Mouse (Mus musculus) heart, embryonic 14.5 days (tissue): ENCODE data around the gene Mettl5. TPM values are rescaled to one million over a fixed set of nuclear protein-coding genes. Genes with fewer than 3 reads are reported as not detected.

Experiments
- ATAC-seq: fragments of 200-750 bp; cut with Nextera tagmentation; 2 replicates; pipeline ENCODE4 v1.8.0; 2017; ENCODE audit warnings: low read depth, moderate TSS enrichment; ENCODE audit not compliant: insufficient number of reproducible peaks, insufficient read depth, low FRiP score
- H3K27ac ChIP-seq, 2 experiments: fragments of 200-500 bp in 1 of 2; fragments of 300-500 bp in 1 of 2; sonication (generic) in 1 of 2; replicated peaks in 1 of 2; 2 replicates each; pipeline ENCODE4 v1.5.1; 2012 to 2014; ENCODE audit warnings: low read depth in 2 of 2, low read length in 2 of 2, control low read depth in 1 of 2, mild to moderate bottlenecking in 1 of 2, mixed read lengths in 1 of 2; ENCODE audit not compliant: control insufficient read depth in 1 of 2, insufficient read depth in 1 of 2
- H3K27me3 ChIP-seq: fragments of 300-500 bp; sonication (generic); 2 replicates; pipeline ENCODE4 v1.6.1; 2014; ENCODE audit warnings: mild to moderate bottlenecking, low read length, control low read depth; ENCODE audit not compliant: control insufficient read depth, insufficient read depth
- H3K36me3 ChIP-seq: fragments of 300-500 bp; sonication (generic); 2 replicates; pipeline ENCODE4 v1.6.1; 2014; ENCODE audit warnings: mild to moderate bottlenecking, control low read depth, low read length, mixed read lengths; ENCODE audit not compliant: control insufficient read depth, insufficient read depth
- H3K4me1 ChIP-seq, 2 experiments: fragments of 200-500 bp in 1 of 2; fragments of 300-500 bp in 1 of 2; sonication (generic) in 1 of 2; 2 replicates each; pipeline ENCODE4 v1.6.1; 2012 to 2014; ENCODE audit warnings: low read length in 2 of 2, control low read depth in 1 of 2, mixed read lengths in 1 of 2; ENCODE audit not compliant: control insufficient read depth in 2 of 2, insufficient read depth in 2 of 2
- H3K4me2 ChIP-seq: fragments of 300-500 bp; sonication (generic); 2 replicates; pipeline ENCODE4 v1.6.1; 2014; ENCODE audit warnings: mild to moderate bottlenecking, low read length
- H3K4me3 ChIP-seq, 2 experiments: fragments of 200-500 bp in 1 of 2; fragments of 300-500 bp in 1 of 2; sonication (generic) in 1 of 2; 2 replicates each; pipeline ENCODE4 v1.5.1; 2012 to 2014; ENCODE audit warnings: low read length in 2 of 2, mild to moderate bottlenecking in 2 of 2, control low read depth in 1 of 2, low read depth in 1 of 2, moderate library complexity in 1 of 2; ENCODE audit not compliant: control insufficient read depth in 1 of 2, insufficient read depth in 1 of 2
- H3K9ac ChIP-seq: fragments of 300-500 bp; sonication (generic); 2 replicates; pipeline ENCODE4 v1.6.1; 2014; ENCODE audit warnings: mild to moderate bottlenecking, low read length
- H3K9me3 ChIP-seq: fragments of 300-500 bp; sonication (generic); 2 replicates; pipeline ENCODE4 v1.6.1; 2016; ENCODE audit warnings: low read length, control low read depth; ENCODE audit not compliant: control insufficient read depth
- WGBS: fragments of 180-500 bp; shearing (Covaris S2); extraction: QIAGEN DNeasy Blood & Tissue Kit; methylation state at CpG from one replicate; pipeline ENCODE4 v1.1.7; 2014; 5-methylcytosine and 5-hydroxymethylcytosine counted together
- polyA plus RNA-seq: library from polyadenylated mRNA; unstranded; fragments of >200 nt; fragmentation: Nextera tagmentation; extraction: Ambion mirVana; gene quantifications from 2 replicates; pipeline ENCODE4 v1.2.1, GENCODE M21; 2014

Gene Mettl5
- polyA plus RNA-seq, 1 experiment from 2014 or later: 44.1 TPM

- peak within 1 kb of the TSS; percentile 89 to 97 for H3K27ac ChIP-seq
- 2% methylated on average over 8 of the region's 8 CpGs for WGBS
- peak within 1 kb of the TSS; percentile 91 for H3K9ac ChIP-seq
- H3K4me1 ChIP-seq: peaks cover 7 to 13% of the 10 kb centered on the region in 2 experiments
- H3K4me2 ChIP-seq: peak within 1 kb of the TSS; percentile 75
- H3K4me3 ChIP-seq: peak within 1 kb of the TSS; percentile 78 to 94
- no peak; the same call in 1 of the 2 replicates for ATAC-seq
- H3K9me3 ChIP-seq: no peaks in the 10 kb centered on the region
- peaks cover 22% of the 10 kb centered on the region for H3K36me3 ChIP-seq
- no peaks in the 10 kb centered on the region for H3K27me3 ChIP-seq
Measured at GRCm38 (mm10) chr2:69821711-69822110, 63.7 kb downstream of the Mettl5 start, which contains the start of gene Klhl23. Gene Klhl23 (plus strand): TSS chr2:69821944.

Other genes with a start within 250 kb of the Mettl5 start
- gene Bbs5, start 238.4 kb downstream of the Mettl5 start, polyA plus RNA-seq: 10.7 and 12.1 TPM in 2 replicates
- gene Klhl41, start 215.5 kb downstream of the Mettl5 start, polyA plus RNA-seq: 23.2 and 28.0 TPM in 2 replicates
- gene Fastkd1, start 172.1 kb downstream of the Mettl5 start, polyA plus RNA-seq: 24.0 and 24.8 TPM in 2 replicates
- 64.9 and 77.0 TPM in 2 replicates for gene Ppig, start 163.1 kb downstream of the Mettl5 start, polyA plus RNA-seq
- gene Ccdc173, start 96.0 kb downstream of the Mettl5 start, polyA plus RNA-seq: 1.5 and 1.8 TPM in 2 replicates
- 18.8 and 20.2 TPM in 2 replicates for gene Phospho2, start 96.0 kb downstream of the Mettl5 start, polyA plus RNA-seq
- gene Klhl23, start 63.7 kb downstream of the Mettl5 start, polyA plus RNA-seq: 57.1 and 59.9 TPM in 2 replicates
- 186 and 187 TPM in 2 replicates for gene Ssb, start 24.1 kb downstream of the Mettl5 start, polyA plus RNA-seq
- 17.4 and 19.9 TPM in 2 replicates for gene Ubr3, start 11.6 kb upstream of the Mettl5 start, polyA plus RNA-seq
- 0.36 and 0.43 TPM in 2 replicates for gene Myo3b, start 153.5 kb upstream of the Mettl5 start, polyA plus RNA-seq